Mouse (Mus musculus) E14TG2a.4 (cell line): ENCODE measurements around the gene Olfr1016.

Experiments
- H3K27me3 ChIP-seq: 2 replicates; pipeline ENCODE4 v1.6.1; 2014; ENCODE audit warnings: low read length, control low read depth; ENCODE audit not compliant: insufficient read depth
- H3K36me3 ChIP-seq: 2 replicates; pipeline ENCODE4 v1.6.1; 2014; ENCODE audit warnings: low read length, control low read depth; ENCODE audit not compliant: insufficient read depth
- H3K4me1 ChIP-seq: replicated peaks from 2 replicates; pipeline ENCODE4 v1.6.1; 2014; ENCODE audit warnings: low read depth, low read length, control low read depth
- H3K4me3 ChIP-seq: replicated peaks from 2 replicates; pipeline ENCODE4 v1.5.1; 2014; ENCODE audit warnings: mild to moderate bottlenecking, low read length
- H3K9me3 ChIP-seq: 2 replicates; pipeline ENCODE4 v1.6.1; 2014; ENCODE audit warnings: low read length, control low read depth
- CTCF ChIP-seq: conservative IDR thresholded peaks from 2 replicates; pipeline ENCODE4 v1.5.1; 2014; ENCODE audit warnings: low read length
- NANOG ChIP-seq: IDR thresholded peaks from 2 replicates; pipeline ENCODE4 v1.6.1; 2014; ENCODE audit warnings: borderline replicate concordance, low read length, mixed read lengths
- POU5F1 ChIP-seq: IDR thresholded peaks from 2 replicates; pipeline ENCODE4 v1.6.1; 2014; ENCODE audit warnings: low read length, borderline replicate concordance

Gene Olfr1016

GRCm38 (mm10) chr2:85802444-85802843, at the start of gene Olfr1016:
TSS of gene Olfr1016 (minus strand) at chr2:85802544.
- Histone ChIP-seq H3K4me1 (no peaks in the 10 kb centered on the region), H3K9me3 (no peaks in the 10 kb centered on the region), H3K36me3 (no peaks in the 10 kb centered on the region), H3K27me3 (no peaks in the 10 kb centered on the region), H3K4me3 (no peak within 1 kb of the TSS)
- TF ChIP-seq NANOG = no peak
- no peak for TF ChIP-seq POU5F1
- TF ChIP-seq CTCF = no peak

DNA sequence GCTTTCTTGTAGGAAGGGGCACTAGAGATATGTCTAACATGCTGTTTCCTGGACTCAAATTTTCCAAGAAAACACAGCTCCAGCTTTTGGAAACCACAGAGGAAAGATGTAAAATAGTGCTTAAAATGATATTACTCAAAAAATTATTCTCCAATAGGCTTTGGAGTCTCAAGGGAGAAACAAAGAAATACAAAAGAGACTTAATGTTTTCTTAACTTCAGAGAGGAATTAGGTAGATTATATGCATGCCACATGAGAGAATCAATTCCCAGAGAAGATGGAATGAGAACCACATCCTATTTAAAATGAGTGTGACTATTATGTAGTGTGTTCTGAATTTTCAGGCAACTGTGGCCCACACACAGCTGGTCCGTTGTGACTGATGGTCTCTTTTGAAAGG, 44.4 kb upstream of the Olfr1016 start, which contains the start of gene Olfr1020:
Gene Olfr1020, plus strand, starts transcription at position 301 of the 400 bp plus-strand sequence.
- Histone ChIP-seq H3K36me3 (no peaks in the 10 kb centered on the region), H3K4me1 (no peaks in the 10 kb centered on the region), H3K9me3 (no peaks in the 10 kb centered on the region), H3K27me3 (no peaks in the 10 kb centered on the region), H3K4me3 (no peak within 1 kb of the TSS)
- TF ChIP-seq CTCF (no peak), POU5F1 (no peak), NANOG (no peak)

GRCm38 (mm10) chr2:85845383-85845782, 43.0 kb upstream of the Olfr1016 start, which contains the start of gene Olfr1019:
TSS of gene Olfr1019 (minus strand) at chr2:85845483.
- no peaks in the 10 kb centered on the region for H3K36me3 ChIP-seq
- TF ChIP-seq CTCF (no peak), POU5F1 (no peak), NANOG (no peak)
- no peaks in the 10 kb centered on the region for H3K4me1 ChIP-seq
- H3K27me3 ChIP-seq = no peaks in the 10 kb centered on the region
- H3K4me3 ChIP-seq = no peak within 1 kb of the TSS
- no peaks in the 10 kb centered on the region for H3K9me3 ChIP-seq

- TF ChIP-seq NANOG (no peak), POU5F1 (no peak), CTCF (no peak)
- no peak within 1 kb of the TSS for H3K4me3 ChIP-seq
- H3K27me3 ChIP-seq = no peaks in the 10 kb centered on the region
- H3K36me3 ChIP-seq = no peaks in the 10 kb centered on the region
- H3K4me1 ChIP-seq = no peaks in the 10 kb centered on the region
- H3K9me3 ChIP-seq = no peaks in the 10 kb centered on the region
Measured at GRCm38 (mm10) chr2:85818179-85818578, 15.8 kb upstream of the Olfr1016 start, which contains the start of gene Olfr1018. TSS of gene Olfr1018 (plus strand) at chr2:85818479.

- Histone ChIP-seq H3K36me3 (no peaks in the 10 kb centered on the region), H3K9me3 (no peaks in the 10 kb centered on the region), H3K4me1 (no peaks in the 10 kb centered on the region), H3K27me3 (no peaks in the 10 kb centered on the region), H3K4me3 (no peak overlapping the region)
- TF ChIP-seq CTCF = no peak
- TF ChIP-seq POU5F1 = no peak
- no peak for TF ChIP-seq NANOG
Measured at GRCm38 (mm10) chr2:85804501-85804900, 2.2 kb upstream of the Olfr1016 start.

DNA sequence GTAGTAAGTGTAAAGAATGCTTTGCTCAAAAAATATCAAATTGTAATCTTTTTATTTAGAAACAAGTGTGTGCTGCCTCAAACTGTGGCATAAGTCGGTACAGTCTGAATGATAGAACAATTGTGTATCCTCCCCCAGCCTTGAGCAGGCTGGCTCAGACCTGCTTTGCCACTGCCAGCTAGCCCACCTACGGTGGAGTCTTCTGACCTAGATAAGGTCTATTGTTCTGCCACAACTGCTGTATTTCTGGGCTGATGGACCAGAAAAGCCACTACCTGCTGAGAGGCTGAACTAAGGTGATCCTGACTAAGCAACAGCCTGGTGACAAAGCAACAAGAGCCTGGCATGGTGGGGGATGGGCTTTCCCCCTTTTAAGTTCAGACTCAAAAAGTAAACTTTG, 10.0 kb downstream of the Olfr1016 start:
- H3K4me3 ChIP-seq = no peak overlapping the region
- H3K36me3 ChIP-seq = no peaks in the 10 kb centered on the region
- H3K4me1 ChIP-seq = no peaks in the 10 kb centered on the region
- peaks cover 23% of the 10 kb centered on the region for H3K9me3 ChIP-seq
- TF ChIP-seq CTCF = no peak
- TF ChIP-seq POU5F1 = no peak
- TF ChIP-seq NANOG = no peak
- no peaks in the 10 kb centered on the region for H3K27me3 ChIP-seq

- no peaks in the 10 kb centered on the region for H3K36me3 ChIP-seq
- no peaks in the 10 kb centered on the region for H3K27me3 ChIP-seq
- no peak within 1 kb of the TSS for H3K4me3 ChIP-seq
- H3K9me3 ChIP-seq = no peaks in the 10 kb centered on the region
- H3K4me1 ChIP-seq = no peaks in the 10 kb centered on the region
- TF ChIP-seq POU5F1 (no peak), NANOG (no peak), CTCF (no peak)
Measured at GRCm38 (mm10) chr2:85781717-85782116, 20.6 kb downstream of the Olfr1016 start, which contains the start of gene Olfr1015. TSS of gene Olfr1015 (plus strand) at chr2:85782017.

DNA sequence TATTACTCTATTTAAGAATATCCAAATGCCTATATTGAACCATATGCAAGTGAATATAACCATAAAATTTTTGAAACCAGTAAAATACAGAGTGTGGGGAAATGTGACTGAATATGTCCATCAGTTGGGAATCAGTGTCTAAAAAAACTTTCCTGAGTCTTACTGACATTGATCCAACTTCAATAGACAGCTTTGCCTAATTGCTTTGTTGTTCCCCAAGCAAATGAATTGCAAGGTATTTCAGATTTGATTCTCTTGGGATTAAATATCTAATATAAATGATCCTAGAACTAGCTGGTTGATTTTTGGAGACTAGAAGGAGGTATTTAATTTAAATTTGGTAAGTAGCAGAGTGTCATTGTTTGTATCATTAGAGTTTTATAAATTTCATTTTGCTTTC, 29.9 kb downstream of the Olfr1016 start, which contains the start of gene Olfr1014:
Gene Olfr1014, plus strand, starts transcription at position 301 of the 400 bp plus-strand sequence.
- no peaks in the 10 kb centered on the region for H3K27me3 ChIP-seq
- no peak for TF ChIP-seq POU5F1
- no peak for TF ChIP-seq CTCF
- TF ChIP-seq NANOG = no peak
- no peaks in the 10 kb centered on the region for H3K36me3 ChIP-seq
- H3K4me1 ChIP-seq = no peaks in the 10 kb centered on the region
- no peaks in the 10 kb centered on the region for H3K9me3 ChIP-seq
- no peak within 1 kb of the TSS for H3K4me3 ChIP-seq

DNA sequence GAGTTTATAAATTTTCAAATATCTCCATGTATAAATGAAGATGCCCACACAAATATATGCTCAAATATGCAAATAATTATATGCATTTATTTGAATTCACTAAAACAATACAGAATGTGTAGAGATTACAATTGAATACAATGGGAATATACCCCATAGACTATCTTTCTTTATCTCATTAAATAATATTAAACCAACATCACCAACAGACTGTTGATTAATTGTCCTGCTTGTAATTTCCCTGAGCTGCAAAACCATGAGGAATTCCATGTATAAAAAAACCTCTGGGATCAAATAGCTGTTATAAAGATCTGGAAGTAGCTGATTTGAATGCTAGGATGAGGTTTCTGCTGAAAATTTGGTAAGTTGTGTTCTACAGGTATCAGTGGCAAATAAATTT, 35.5 kb downstream of the Olfr1016 start, which contains the start of gene Olfr1013:
Gene Olfr1013, plus strand, starts transcription at position 301 of the 400 bp plus-strand sequence.
- no peaks in the 10 kb centered on the region for H3K9me3 ChIP-seq
- no peak for TF ChIP-seq POU5F1
- no peak for TF ChIP-seq CTCF
- no peak for TF ChIP-seq NANOG
- no peak within 1 kb of the TSS for H3K4me3 ChIP-seq
- no peaks in the 10 kb centered on the region for H3K4me1 ChIP-seq
- H3K36me3 ChIP-seq = no peaks in the 10 kb centered on the region
- no peaks in the 10 kb centered on the region for H3K27me3 ChIP-seq
